Mouse (Mus musculus) kidney, adult 11 months (tissue): ENCODE data around the gene Rab42.
A peak's percentile ranks its signal among the peaks of the same experiment; 100 is the strongest.

Experiments used
- DNase-seq: peaks from one replicate; pipeline ENCODE4 v3.0.0; 2022

The Rab42 gene

GRCm38 (mm10) chr4:132269740-132270560 is 33.2 kb downstream of the Rab42 start:
- peak; percentile 86 for DNase-seq

- no peak for DNase-seq
Measured at GRCm38 (mm10) chr4:132268871-132269739, 34.1 kb downstream of the Rab42 start.

- DNase-seq: no peak
Measured at GRCm38 (mm10) chr4:132266835-132267349, 36.3 kb downstream of the Rab42 start.

- DNase-seq: no peak
Measured at GRCm38 (mm10) chr4:132263313-132263712, 39.9 kb downstream of the Rab42 start.

- no peak for DNase-seq
Measured at GRCm38 (mm10) chr4:132262358-132262616, 40.9 kb downstream of the Rab42 start.

GRCm38 (mm10) chr4:132261514-132262357 is 41.4 kb downstream of the Rab42 start, which contains the start of gene Gmeb1:
Gmeb1 (minus strand) TSS chr4:132261602.
- peak; percentile 71 for DNase-seq

GRCm38 (mm10) chr4:132260404-132261379 is 42.5 kb downstream of the Rab42 start:
- no peak for DNase-seq

GRCm38 (mm10) chr4:132259248-132259647 is 43.9 kb downstream of the Rab42 start:
- no peak for DNase-seq

- no peak for DNase-seq
Measured at GRCm38 (mm10) chr4:132256384-132256783, 46.8 kb downstream of the Rab42 start.

GRCm38 (mm10) chr4:132254986-132255385 is 48.2 kb downstream of the Rab42 start:
- no peak for DNase-seq

GRCm38 (mm10) chr4:132253622-132254021 is 49.6 kb downstream of the Rab42 start:
- no peak for DNase-seq

- DNase-seq: no peak
Measured at GRCm38 (mm10) chr4:132253128-132253527, 50.1 kb downstream of the Rab42 start.
